In the genomic region with DNA sequence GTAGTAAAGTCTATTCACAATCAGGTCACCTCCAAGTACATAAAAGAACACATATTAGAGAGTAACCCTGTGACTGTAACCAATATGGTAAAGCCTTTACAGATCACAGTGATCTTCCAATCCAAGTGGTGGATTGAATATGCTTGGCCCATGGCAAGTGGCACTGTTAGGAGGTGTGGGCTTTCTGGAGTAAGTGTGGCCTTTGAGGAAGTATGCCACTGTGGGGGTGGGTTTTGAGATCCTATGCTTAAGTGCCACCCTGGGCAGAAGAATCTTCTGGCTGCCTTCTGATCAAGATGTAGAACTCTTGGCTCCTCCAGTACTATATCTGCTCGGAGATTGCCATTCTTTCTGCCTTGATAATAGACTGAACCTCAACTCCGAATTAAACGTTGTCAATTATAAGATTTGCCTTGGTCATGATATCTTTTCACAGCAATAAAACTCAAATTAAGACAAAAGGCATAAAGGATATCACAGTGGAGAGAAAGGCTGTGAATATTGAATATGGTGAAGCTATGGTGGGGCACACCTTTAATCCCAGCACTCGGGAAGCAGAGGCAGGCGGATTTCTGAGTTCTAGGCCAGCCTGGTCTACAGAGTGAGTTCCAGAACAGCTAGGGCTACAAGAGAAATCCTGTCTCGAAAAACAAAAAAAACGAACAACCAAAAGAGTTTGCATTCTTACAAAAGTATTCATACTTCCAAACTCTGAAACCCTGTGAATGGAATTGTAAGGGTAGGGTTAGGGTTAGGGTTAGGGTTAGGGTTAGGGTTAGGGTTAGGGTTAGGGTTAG, we compare ENCODE assay signal across 28 mouse cellular contexts.
DNase-seq lines count a peak whose midpoint lies in the region; ATAC-seq lines count a peak whose summit lies in the region.
"Had no signal": no experiment of that assay in that cellular context is flagged by ENCODE, and none has a peak within 500 bp of the region (broad histone marks: within the 10 kb centered on the region; RNA-seq: fewer than 3 reads in every experiment).

No protein-coding gene starts in this region.

- no peak overlapping the region for H3K9ac ChIP-seq in midbrain, embryonic 11.5 days (ENCODE audit: low read length)
- no peak overlapping the region for H3K9ac ChIP-seq in midbrain, embryonic 16.5 days (ENCODE audit: low read depth, low read length)
- H3K9ac ChIP-seq in intestine, embryonic 15.5 days, result no peak overlapping the region
- H3K9ac ChIP-seq: forebrain, embryonic 13.5 days; heart, embryonic 12.5 days; hindbrain, embryonic 13.5 days; liver, embryonic 14.5 days; midbrain, embryonic 13.5 days had no signal

- H3K9me3 ChIP-seq in midbrain, embryonic 11.5 days (ENCODE audit: control insufficient read depth, low read length), result peaks cover 5% of the 10 kb centered on the region; the same call in 1 of the 2 replicates
- peaks cover 5% of the 10 kb centered on the region; the same call in 1 of the 2 replicates for H3K9me3 ChIP-seq in midbrain, embryonic 16.5 days (replicated peaks; ENCODE audit: control insufficient read depth, low read length, poor library complexity, severe bottlenecking)
- peaks cover 3% of the 10 kb centered on the region; the same call in 1 of the 2 replicates for H3K9me3 ChIP-seq in intestine, embryonic 15.5 days

- ATAC-seq in midbrain, embryonic 11.5 days (ENCODE audit: low FRiP score), result no peak
- ATAC-seq in midbrain, embryonic 16.5 days, result no peak
- peak; percentile 23 for ATAC-seq in CD4-positive, CD25-positive, alpha-beta regulatory T cell, adult 4 months
- peak; percentile 53 for ATAC-seq in intestine, embryonic 15.5 days
- no peak for ATAC-seq in megakaryocyte, adult 5-6 weeks (ENCODE audit: poor library complexity, severe bottlenecking)
- ATAC-seq: forebrain, embryonic 13.5 days; midbrain, embryonic 13.5 days had no signal

- no peaks in the 10 kb centered on the region for H3K4me1 ChIP-seq in midbrain, embryonic 11.5 days (ENCODE audit: control insufficient read depth, insufficient read depth, low read length)
- H3K4me1 ChIP-seq in midbrain, embryonic 16.5 days (ENCODE audit: control insufficient read depth, insufficient read depth, low read length), result no peaks in the 10 kb centered on the region
- H3K4me1 ChIP-seq in intestine, embryonic 15.5 days (replicated peaks), result no peaks in the 10 kb centered on the region
- H3K4me1 ChIP-seq: forebrain, embryonic 13.5 days; heart, embryonic 12.5 days; hindbrain, embryonic 13.5 days; megakaryocyte, embryonic 14.5 days; midbrain, embryonic 13.5 days had no signal

- no peak overlapping the region for H3K4me2 ChIP-seq in midbrain, embryonic 11.5 days
- H3K4me2 ChIP-seq in midbrain, embryonic 16.5 days (ENCODE audit: low read length), result no peak overlapping the region
- no peak overlapping the region for H3K4me2 ChIP-seq in intestine, embryonic 15.5 days (replicated peaks)
- H3K4me2 ChIP-seq: forebrain, embryonic 13.5 days; heart, embryonic 12.5 days; hindbrain, embryonic 13.5 days; midbrain, embryonic 13.5 days had no signal

- H3K27me3 ChIP-seq in midbrain, embryonic 11.5 days (ENCODE audit: control insufficient read depth, insufficient read depth, low read length), result no peaks in the 10 kb centered on the region
- H3K27me3 ChIP-seq in midbrain, embryonic 16.5 days (ENCODE audit: control insufficient read depth, insufficient read depth, low read depth, low read length), result no peaks in the 10 kb centered on the region
- no peaks in the 10 kb centered on the region for H3K27me3 ChIP-seq in intestine, embryonic 15.5 days (replicated peaks)
- H3K27me3 ChIP-seq: forebrain, embryonic 13.5 days; heart, embryonic 12.5 days; hindbrain, embryonic 13.5 days; megakaryocyte, embryonic 14.5 days; midbrain, embryonic 13.5 days had no signal

- WGBS in midbrain, embryonic 11.5 days, result 94% methylated on average over 7 of the region's 7 CpGs
- WGBS in midbrain, embryonic 16.5 days, result 94% methylated on average over 7 of the region's 7 CpGs
- WGBS in intestine, embryonic 15.5 days, result 88% methylated on average over 7 of the region's 7 CpGs

- H3K27ac ChIP-seq in midbrain, embryonic 11.5 days (ENCODE audit: low read depth, low read length), result no peak overlapping the region
- H3K27ac ChIP-seq in midbrain, embryonic 16.5 days (ENCODE audit: low read length), result no peak overlapping the region
- H3K27ac ChIP-seq in intestine, embryonic 15.5 days, result no peak overlapping the region
- H3K27ac ChIP-seq: forebrain, embryonic 13.5 days; gastrocnemius, adult 2 months; heart, adult 2 months; hindbrain, embryonic 13.5 days; liver, embryonic 14.5 days; midbrain, embryonic 13.5 days had no signal

- peak; percentile 83 for DNase-seq in midbrain, embryonic 11.5 days (ENCODE audit: low spot score, missing footprints)
- DNase-seq in natural killer cell, adult 2 months (ENCODE audit: low spot score in 2 of 2), result no peak
- DNase-seq in cerebellum, adult 9-10 months, result no peak
- DNase-seq: adrenal gland, adult 2 months; adrenal gland, postnatal 36 days; cerebellum, adult 2 months; cerebellum, postnatal 36 days; gastrocnemius, adult 2 months; gastrocnemius, postnatal 36 days; heart, adult 2 months; heart, postnatal 4 days; kidney, adult 8-10 months; kidney, postnatal 10 days; liver; lung, adult 2 months; lung, postnatal 14 days; thymus, adult 2 months; thymus, postnatal 36 days had no signal

- no peaks in the 10 kb centered on the region for H3K36me3 ChIP-seq in midbrain, embryonic 11.5 days (ENCODE audit: control insufficient read depth, insufficient read depth, low read length)
- H3K36me3 ChIP-seq in midbrain, embryonic 16.5 days (ENCODE audit: control insufficient read depth, insufficient read depth, low read length), result peaks cover 5% of the 10 kb centered on the region; the same call in 1 of the 2 replicates
- 0 out of 2 replicates have a peak, but pooled peaks cover 5% of the 10 kb centered on the region for H3K36me3 ChIP-seq in intestine, embryonic 15.5 days

- H3K4me3 ChIP-seq in midbrain, embryonic 11.5 days (ENCODE audit: low read depth, low read length), result no peak overlapping the region
- H3K4me3 ChIP-seq in midbrain, embryonic 16.5 days (ENCODE audit: low read depth, low read length), result no peak overlapping the region
- no peak overlapping the region for H3K4me3 ChIP-seq in intestine, embryonic 15.5 days (replicated peaks)
- H3K4me3 ChIP-seq: forebrain, embryonic 13.5 days; gastrocnemius, adult 2 months; heart, adult 2 months; heart, embryonic 12.5 days; hindbrain, embryonic 13.5 days; megakaryocyte, embryonic 14.5 days; midbrain, embryonic 13.5 days had no signal

Comparison
In these comparisons a context has a peak if more than half of its experiments do, and no peak if none do; other contexts are left out.
1. ATAC-seq: peak in CD4-positive, CD25-positive, alpha-beta regulatory T cell, adult 4 months (single experiment) and intestine, embryonic 15.5 days (single experiment); none in midbrain, embryonic 11.5 days (single experiment), midbrain, embryonic 16.5 days (single experiment) and megakaryocyte, adult 5-6 weeks (single experiment).